ENCODE assay signal across 10 mouse cellular contexts in genomic region chr6:119395421-119396308, GRCm38 (mm10). TPM values are rescaled to one million over a fixed set of nuclear protein-coding genes. Genes with fewer than 3 reads are reported as not detected.
A peak's percentile ranks its signal among the peaks of the same experiment; 100 is the strongest.
DNase-seq lines count a peak whose midpoint lies in the region; ATAC-seq and TF ChIP-seq lines count a peak whose summit lies in the region.
"Had no signal": no experiment of that assay in that cellular context is flagged by ENCODE, and none has a peak within 500 bp of the region (broad histone marks: within the 10 kb centered on the region; RNA-seq: fewer than 3 reads in every experiment).

No protein-coding gene starts in this region.

- no peak for TF ChIP-seq CTCF in MEL (IDR thresholded peaks at IDR 0.05 in 2 of 3, conservative IDR thresholded peaks at IDR 0.05 in 1 of 3; ENCODE audit: control insufficient read depth in 1 of 3, insufficient read depth in 1 of 3, low read depth in 2 of 3, low read length in 3 of 3, poor library complexity in 1 of 3, severe bottlenecking in 1 of 3)

- peak overlapping the region; percentile 16; the same call in 1 of the 2 replicates for H3K27ac ChIP-seq in MEL (ENCODE audit: control insufficient read depth, low read depth, low read length)
- H3K27ac ChIP-seq in liver, embryonic 12.5 days: peak overlapping the region; percentile 17; the same call in 1 of the 2 replicates
- H3K27ac ChIP-seq in stomach, embryonic 14.5 days (ENCODE audit: low read length): no peak overlapping the region
- H3K27ac ChIP-seq: limb, embryonic 13.5 days; neural tube, embryonic 13.5 days had no signal

- TF ChIP-seq RAD21 in MEL (IDR thresholded peaks at IDR 0.05; ENCODE audit: low read depth, low read length): no peak

- peak overlapping the region; percentile 14 to 50 for H3K4me3 ChIP-seq in MEL (ENCODE audit: control insufficient read depth in 1 of 2, insufficient read depth in 1 of 2, low read depth in 2 of 2, low read length in 2 of 2)
- H3K4me3 ChIP-seq in liver, embryonic 12.5 days: no peak overlapping the region
- H3K4me3 ChIP-seq in stomach, embryonic 14.5 days (ENCODE audit: low read depth, low read length): no peak overlapping the region
- H3K4me3 ChIP-seq: limb, embryonic 13.5 days; neural tube, embryonic 13.5 days had no signal

- no peaks in the 10 kb centered on the region for H3K27me3 ChIP-seq in MEL (ENCODE audit: control insufficient read depth in 1 of 2, insufficient read depth in 2 of 2, low read length in 2 of 2)
- H3K27me3 ChIP-seq in liver, embryonic 12.5 days (replicated peaks): no peaks in the 10 kb centered on the region
- H3K27me3 ChIP-seq in stomach, embryonic 14.5 days (ENCODE audit: control insufficient read depth, insufficient read depth, low read length): no peaks in the 10 kb centered on the region
- H3K27me3 ChIP-seq: limb, embryonic 13.5 days; neural tube, embryonic 13.5 days had no signal

- peak in 1 of 2 experiments; percentile 10; a peak in 1 of 4 replicates for TF ChIP-seq EP300 in MEL (IDR thresholded peaks at IDR 0.05; ENCODE audit: low read depth in 1 of 2, low read length in 2 of 2)

- H3K9me3 ChIP-seq in MEL (replicated peaks; ENCODE audit: insufficient read depth, low read length): no peaks in the 10 kb centered on the region
- H3K9me3 ChIP-seq in liver, embryonic 12.5 days (replicated peaks): no peaks in the 10 kb centered on the region
- no peaks in the 10 kb centered on the region for H3K9me3 ChIP-seq in stomach, embryonic 14.5 days (ENCODE audit: control insufficient read depth, low read depth, low read length)
- H3K9me3 ChIP-seq: limb, embryonic 13.5 days; neural tube, embryonic 13.5 days had no signal

- H3K9ac ChIP-seq in MEL (ENCODE audit: control insufficient read depth, low read depth, low read length, poor library complexity, severe bottlenecking): no peak overlapping the region
- no peak overlapping the region for H3K9ac ChIP-seq in liver, embryonic 12.5 days
- H3K9ac ChIP-seq in stomach, embryonic 14.5 days (replicated peaks; ENCODE audit: low read depth, low read length): no peak overlapping the region
- H3K9ac ChIP-seq: limb, embryonic 13.5 days; neural tube, embryonic 13.5 days had no signal

- peak overlapping the region; percentile 25 for H3K4me2 ChIP-seq in liver, embryonic 12.5 days
- no peak overlapping the region for H3K4me2 ChIP-seq in stomach, embryonic 14.5 days (replicated peaks; ENCODE audit: low read depth, low read length)
- H3K4me2 ChIP-seq: limb, embryonic 13.5 days; neural tube, embryonic 13.5 days had no signal

- no peak; the same call in 1 of the 2 replicates for ATAC-seq in liver, embryonic 12.5 days
- ATAC-seq in stomach, embryonic 14.5 days (ENCODE audit: insufficient number of reproducible peaks, insufficient read depth, low FRiP score, low read depth): 0 out of 2 replicates have a peak, but pooled peaks have one; percentile 33

- peaks cover 0 to 7% of the 10 kb centered on the region in 2 experiments; a peak in 2 of 4 replicates for H3K36me3 ChIP-seq in MEL (ENCODE audit: control insufficient read depth in 1 of 2, insufficient read depth in 2 of 2, low read length in 2 of 2)
- H3K36me3 ChIP-seq in liver, embryonic 12.5 days: no peaks in the 10 kb centered on the region
- no peaks in the 10 kb centered on the region for H3K36me3 ChIP-seq in stomach, embryonic 14.5 days (ENCODE audit: control insufficient read depth, insufficient read depth, low read length)
- H3K36me3 ChIP-seq: limb, embryonic 13.5 days; neural tube, embryonic 13.5 days had no signal

- WGBS in liver, embryonic 12.5 days (ENCODE audit: insufficient replicate concordance): 44% methylated on average over 14 of the region's 14 CpGs
- WGBS in stomach, embryonic 14.5 days: 64% methylated on average over 14 of the region's 14 CpGs

- DNase-seq in layer of hippocampus, adult 11-12 months (ENCODE audit: low spot score): peak; percentile 20
- DNase-seq in layer of hippocampus, adult 18-20 months (ENCODE audit: low spot score in 2 of 2): no peak
- DNase-seq in MEL (ENCODE audit: low read depth, low spot score): peak; percentile 74
- no peak for DNase-seq in testis, postnatal 14 days (ENCODE audit: low spot score)
- DNase-seq in left cerebral cortex, adult 11 months (ENCODE audit: low spot score): no peak
- DNase-seq in gastrocnemius, postnatal 10 days: no peak

- no peak for TF ChIP-seq POLR2A in MEL (IDR thresholded peaks at IDR 0.05; ENCODE audit: control insufficient read depth in 1 of 2, insufficient read depth in 1 of 2, low read depth in 1 of 2, low read length in 2 of 2, poor library complexity in 1 of 2)

- peaks cover 4 to 17% of the 10 kb centered on the region in 2 experiments for H3K4me1 ChIP-seq in MEL (ENCODE audit: control insufficient read depth in 1 of 2, insufficient read depth in 2 of 2, low read length in 2 of 2)
- peaks cover 15% of the 10 kb centered on the region for H3K4me1 ChIP-seq in liver, embryonic 12.5 days
- no peaks in the 10 kb centered on the region for H3K4me1 ChIP-seq in stomach, embryonic 14.5 days (ENCODE audit: control insufficient read depth, insufficient read depth, low read length)
- H3K4me1 ChIP-seq: limb, embryonic 13.5 days; neural tube, embryonic 13.5 days had no signal

- H3K79me2 ChIP-seq in MEL (ENCODE audit: control insufficient read depth, insufficient read depth, low read length, poor library complexity): no peaks in the 10 kb centered on the region

TF ChIP-seq in MEL, 35 proteins besides CTCF, POLR2A, EP300 and RAD21:
- TF ChIP-seq CHD2 (IDR thresholded peaks at IDR 0.05; ENCODE audit: low read length): no peak
- peak; percentile 67 for TF ChIP-seq ZNF384 (IDR thresholded peaks at IDR 0.05; ENCODE audit: low read depth, low read length)
- TF ChIP-seq USF1 (IDR thresholded peaks at IDR 0.05; ENCODE audit: low read depth, low read length): no peak
- no peak; the same call in 1 of the 2 replicates for TF ChIP-seq TCF12 (IDR thresholded peaks at IDR 0.05; ENCODE audit: low read depth, low read length)
- no peak for TF ChIP-seq JUND (IDR thresholded peaks at IDR 0.05; ENCODE audit: low read depth, low read length)
- peak; percentile 62; the same call in 1 of the 2 replicates for TF ChIP-seq TBP (IDR thresholded peaks at IDR 0.05; ENCODE audit: low read depth, low read length)
- TF ChIP-seq TAL1 (IDR thresholded peaks at IDR 0.05; ENCODE audit: low read length): no peak
- no peak for TF ChIP-seq HCFC1 (IDR thresholded peaks at IDR 0.05; ENCODE audit: low read depth, low read length)
- TF ChIP-seq MYB (IDR thresholded peaks at IDR 0.05; ENCODE audit: low read depth, low read length): no peak
- TF ChIP-seq KAT2A (conservative IDR thresholded peaks at IDR 0.05; ENCODE audit: low read depth, low read length): no peak
- peak; percentile 20; the same call in 1 of the 2 replicates for TF ChIP-seq GATA1 (IDR thresholded peaks at IDR 0.05; ENCODE audit: low read depth, low read length)

RNA-seq across cellular contexts. Expression of gene Adipor2, which starts 21.8 kb away (rescaled TPM):
- total RNA-seq in layer of hippocampus, adult 18-20 months (2021): 10 to 100 TPM; 47.1 to 50.6 TPM
- 37.9 and 41.3 TPM in 2 replicates for total RNA-seq in MEL (2012; rRNA removed)
- polyA plus RNA-seq in MEL (2012; ENCODE audit: insufficient read depth in 1 of 2, insufficient read length in 2 of 2, low read depth in 1 of 2, low replicate concordance in 2 of 2, missing spikeins in 1 of 2): 10 to 100 TPM in 1 of 2 experiments, not detected in 1; 37.6 TPM
- 30.2 TPM in 2 replicates for polyA plus RNA-seq in liver, embryonic 12.5 days (2016; fragmentation: Nextera tagmentation; extraction: Ambion mirVana)
- 37.5 and 37.9 TPM in 2 replicates for polyA plus RNA-seq in stomach, embryonic 14.5 days (2014; fragmentation: Nextera tagmentation; extraction: Ambion mirVana)
- total RNA-seq in gastrocnemius, postnatal 10 days (2021): 10 to 100 TPM; 55.7 to 56.2 TPM

Comparison
In these comparisons a context has a peak if more than half of its experiments do, and no peak if none do; other contexts are left out.
1. DNase-seq: peak in layer of hippocampus, adult 11-12 months (single experiment) and MEL (single experiment); none in layer of hippocampus, adult 18-20 months (0 of 2), testis, postnatal 14 days (single experiment), left cerebral cortex, adult 11 months (single experiment) and gastrocnemius, postnatal 10 days (single experiment).
2. H3K4me3 ChIP-seq: peak in MEL (2 of 2); none in liver, embryonic 12.5 days (single experiment) and stomach, embryonic 14.5 days (single experiment).